Mouse (Mus musculus): ENCODE measurements around the gene Cog5. TPM values are rescaled to one million over a fixed set of nuclear protein-coding genes. Genes with fewer than 3 reads are reported as not detected.

Cog5 gene
- total and polyA plus RNA-seq, 3 experiments = 34.8 to 42.7 (median 39.3) TPM

GRCm38 (mm10) chr12:31784291-31784690, 129.6 kb downstream of the Cog5 start:
- dilution Hi-C loops (cut with MboI; ENCODE audit: extremely low pct_ligation_motif_present, extremely low pct_unique_long_range_greater_than_20kb, low sequenced_read_pairs) (no loop called here), in situ Hi-C loops (cut with MboI; ENCODE audit: low pct_ligation_motif_present, low pct_unique_long_range_greater_than_20kb, low sequenced_read_pairs) (no loop called here)
- Histone ChIP-seq H3K79me2 (replicated peaks; ENCODE audit: control insufficient read depth, extremely low read depth, insufficient read depth, poor library complexity, severe bottlenecking) (no peaks in the 10 kb centered on the region), H3K27ac (ENCODE audit: insufficient read depth, low read depth) (no peak overlapping the region), H3K27me3 (replicated peaks) (no peaks in the 10 kb centered on the region), H3K4me3 (replicated peaks in 1 of 3; ENCODE audit: low read depth in 2 of 3, low read length in 2 of 3, poor library complexity in 1 of 3) (no peak overlapping the region), H3K9me3 (replicated peaks; ENCODE audit: low read length) (no peaks in the 10 kb centered on the region), H3K4me2 (ENCODE audit: insufficient read depth, low read depth, poor library complexity, severe bottlenecking) (no peak overlapping the region), H3K4me1 (ENCODE audit: control insufficient read depth in 1 of 2, insufficient read depth in 2 of 2) (no peaks in the 10 kb centered on the region), H3K9ac (ENCODE audit: insufficient read depth, low read depth) (no peak overlapping the region), H3K36me3 (replicated peaks in 1 of 2; ENCODE audit: control insufficient read depth in 1 of 2, insufficient read depth in 1 of 2, low read length in 1 of 2) (peaks cover 0 to 10% of the 10 kb centered on the region in 2 experiments)
- DNase-seq (ENCODE audit: extremely low read depth) = no peak
- TF ChIP-seq JUND (conservative IDR thresholded peaks at IDR 0.05; ENCODE audit: low read depth, low read length) (no peak), MXI1 (IDR thresholded peaks at IDR 0.05; ENCODE audit: low read depth, low read length) (no peak), CHD1 (IDR thresholded peaks at IDR 0.05; ENCODE audit: low read depth, low read length) (no peak), RCOR1 (conservative IDR thresholded peaks at IDR 0.05; ENCODE audit: low read depth, low read length) (no peak)

GRCm38 (mm10) chr12:31788530-31788929, 133.9 kb downstream of the Cog5 start:
- Histone ChIP-seq H3K27ac (ENCODE audit: insufficient read depth, low read depth) (no peak overlapping the region), H3K4me2 (ENCODE audit: insufficient read depth, low read depth, poor library complexity, severe bottlenecking) (no peak overlapping the region), H3K4me1 (ENCODE audit: control insufficient read depth in 1 of 2, insufficient read depth in 2 of 2) (no peaks in the 10 kb centered on the region), H3K79me2 (replicated peaks; ENCODE audit: control insufficient read depth, extremely low read depth, insufficient read depth, poor library complexity, severe bottlenecking) (no peaks in the 10 kb centered on the region), H3K9me3 (replicated peaks; ENCODE audit: low read length) (no peaks in the 10 kb centered on the region), H3K27me3 (replicated peaks) (no peaks in the 10 kb centered on the region), H3K36me3 (replicated peaks in 1 of 2; ENCODE audit: control insufficient read depth in 1 of 2, insufficient read depth in 1 of 2, low read length in 1 of 2) (peaks cover 4 to 19% of the 10 kb centered on the region in 2 experiments), H3K4me3 (replicated peaks in 1 of 3; ENCODE audit: low read depth in 2 of 3, low read length in 2 of 3, poor library complexity in 1 of 3) (no peak overlapping the region), H3K9ac (ENCODE audit: insufficient read depth, low read depth) (no peak overlapping the region)
- dilution Hi-C loops (cut with MboI; ENCODE audit: extremely low pct_ligation_motif_present, extremely low pct_unique_long_range_greater_than_20kb, low sequenced_read_pairs) (no loop called here), in situ Hi-C loops (cut with MboI; ENCODE audit: low pct_ligation_motif_present, low pct_unique_long_range_greater_than_20kb, low sequenced_read_pairs) (no loop called here)
- DNase-seq (ENCODE audit: extremely low read depth) = no peak
- TF ChIP-seq ZMIZ1 (IDR thresholded peaks at IDR 0.05; ENCODE audit: low read depth, low read length) (no peak), POLR2A (IDR thresholded peaks at IDR 0.05; ENCODE audit: low read depth, low read length) (no peak), MYC (IDR thresholded peaks at IDR 0.05; ENCODE audit: low read depth, low read length) (no peak), ZNF384 (IDR thresholded peaks at IDR 0.05; ENCODE audit: low read depth, low read length) (no peak), HCFC1 (IDR thresholded peaks at IDR 0.05; ENCODE audit: low read depth, low read length) (no peak), E2F4 (IDR thresholded peaks at IDR 0.05; ENCODE audit: insufficient replicate concordance, low read depth, low read length) (no peak)

GRCm38 (mm10) chr12:31806410-31807154, 151.9 kb downstream of the Cog5 start:
- no peak for TF ChIP-seq MEF2A (IDR thresholded peaks at IDR 0.05; ENCODE audit: borderline replicate concordance, low read depth, low read length)
- Histone ChIP-seq H3K4me1 (ENCODE audit: control insufficient read depth in 1 of 2, insufficient read depth in 2 of 2) (no peaks in the 10 kb centered on the region), H3K9ac (ENCODE audit: insufficient read depth, low read depth) (no peak overlapping the region), H3K27me3 (replicated peaks) (no peaks in the 10 kb centered on the region), H3K27ac (ENCODE audit: insufficient read depth, low read depth) (no peak overlapping the region), H3K79me2 (replicated peaks; ENCODE audit: control insufficient read depth, extremely low read depth, insufficient read depth, poor library complexity, severe bottlenecking) (no peaks in the 10 kb centered on the region), H3K4me3 (replicated peaks in 1 of 3; ENCODE audit: low read depth in 2 of 3, low read length in 2 of 3, poor library complexity in 1 of 3) (no peak overlapping the region), H3K4me2 (ENCODE audit: insufficient read depth, low read depth, poor library complexity, severe bottlenecking) (no peak overlapping the region), H3K36me3 (replicated peaks in 1 of 2; ENCODE audit: control insufficient read depth in 1 of 2, insufficient read depth in 1 of 2, low read length in 1 of 2) (peaks cover 0 to 14% of the 10 kb centered on the region in 2 experiments), H3K9me3 (replicated peaks; ENCODE audit: low read length) (no peaks in the 10 kb centered on the region)
- no peak for DNase-seq (ENCODE audit: extremely low read depth)
- dilution Hi-C loops (cut with MboI; ENCODE audit: extremely low pct_ligation_motif_present, extremely low pct_unique_long_range_greater_than_20kb, low sequenced_read_pairs) (no loop called here), in situ Hi-C loops (cut with MboI; ENCODE audit: low pct_ligation_motif_present, low pct_unique_long_range_greater_than_20kb, low sequenced_read_pairs) (no loop called here)

Measured in CH12.LX (cell line).